Mouse (Mus musculus): Measurements from ENCODE around the gene Fzd7.
"Not testable (repeated sequence)": the region's sequence is repeated elsewhere in the genome, so short reads cannot be mapped to it uniquely, and the experiment has no call there.

Gene Fzd7

DNA sequence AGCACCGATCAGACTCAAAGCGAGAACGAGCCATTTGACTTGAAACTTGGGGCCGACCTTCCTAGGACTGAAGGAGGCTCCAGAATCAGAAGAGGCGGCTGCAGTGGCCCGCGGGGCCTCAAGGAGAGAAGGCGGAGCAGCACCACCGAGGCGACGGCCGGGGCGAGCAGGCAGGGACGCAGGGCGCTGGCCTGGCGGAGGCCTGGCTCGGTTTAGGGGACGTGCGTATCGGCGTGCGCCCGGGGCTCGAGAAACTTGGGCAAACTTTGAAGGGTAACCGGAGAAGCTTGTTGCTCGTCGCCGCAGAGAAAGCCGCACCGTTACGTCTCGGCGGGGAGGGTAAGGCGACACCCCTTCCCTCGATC is at the start of gene Fzd7:
Fzd7 (plus strand) TSS at position 94 of the 365 bp plus-strand sequence.
- no peak for DNase-seq (ENCODE audit: low spot score)

DNA sequence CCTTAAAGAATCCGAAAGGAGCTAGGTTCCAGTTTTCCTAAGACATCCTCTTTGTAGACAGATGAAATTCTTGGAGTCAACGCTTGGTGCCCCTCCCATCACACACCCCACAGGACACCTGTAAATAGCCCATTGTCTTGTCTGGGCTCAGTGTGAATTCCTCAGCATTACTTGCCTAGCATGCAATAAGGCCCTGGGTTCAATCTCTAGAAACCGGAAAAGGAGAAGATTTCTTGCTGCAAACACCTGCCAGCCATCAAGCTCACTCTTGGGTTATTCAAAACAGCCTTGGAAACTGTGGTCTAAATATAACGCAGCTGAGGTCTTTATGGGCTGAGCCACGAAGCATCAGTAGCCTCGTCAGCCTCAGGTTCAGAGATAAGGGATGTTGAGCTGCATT is 48.9 kb upstream of the Fzd7 start:
- DNase-seq (ENCODE audit: low spot score): no peak

DNA sequence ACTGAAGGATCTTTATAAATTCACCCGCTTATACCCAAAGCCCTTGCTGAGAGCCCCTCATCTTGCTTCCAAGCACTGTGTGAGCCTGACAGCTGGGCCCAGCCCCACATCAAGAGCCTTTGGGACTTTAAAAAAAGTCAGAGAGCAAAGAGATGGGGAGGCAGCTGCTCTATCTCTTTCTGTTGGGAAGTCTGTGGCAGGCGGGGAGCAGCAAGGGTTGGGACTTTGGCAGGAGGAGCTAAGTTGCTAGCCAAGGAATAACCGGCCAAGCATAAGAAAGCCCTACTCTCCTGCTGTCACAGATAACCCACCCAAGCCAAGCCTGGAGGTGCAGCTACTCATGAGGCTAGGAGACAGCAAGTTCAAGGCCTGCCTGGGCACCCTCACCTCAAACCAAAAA is 48.2 kb upstream of the Fzd7 start:
- no peak for DNase-seq (ENCODE audit: low spot score)

DNA sequence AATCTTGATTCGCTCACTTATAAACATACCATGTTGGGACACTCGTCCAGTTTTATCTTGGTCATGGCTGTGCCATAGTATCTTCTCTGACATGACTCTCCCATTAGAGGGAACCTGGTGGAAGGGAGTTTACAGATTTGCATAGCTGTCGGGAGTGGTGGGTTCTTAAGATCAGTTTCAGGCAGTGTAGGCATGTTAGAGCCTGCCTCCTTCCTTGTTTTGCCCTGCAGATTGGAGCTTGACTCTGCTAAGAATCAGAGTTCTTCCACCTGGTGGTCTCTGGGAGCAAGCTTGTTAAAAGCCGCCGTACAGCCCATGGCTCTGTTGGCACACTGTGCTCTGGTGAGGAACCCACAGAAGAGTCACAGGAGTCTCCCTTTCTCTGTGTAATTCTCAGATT is 47.0 kb upstream of the Fzd7 start:
- no peak for DNase-seq (ENCODE audit: low spot score)

DNA sequence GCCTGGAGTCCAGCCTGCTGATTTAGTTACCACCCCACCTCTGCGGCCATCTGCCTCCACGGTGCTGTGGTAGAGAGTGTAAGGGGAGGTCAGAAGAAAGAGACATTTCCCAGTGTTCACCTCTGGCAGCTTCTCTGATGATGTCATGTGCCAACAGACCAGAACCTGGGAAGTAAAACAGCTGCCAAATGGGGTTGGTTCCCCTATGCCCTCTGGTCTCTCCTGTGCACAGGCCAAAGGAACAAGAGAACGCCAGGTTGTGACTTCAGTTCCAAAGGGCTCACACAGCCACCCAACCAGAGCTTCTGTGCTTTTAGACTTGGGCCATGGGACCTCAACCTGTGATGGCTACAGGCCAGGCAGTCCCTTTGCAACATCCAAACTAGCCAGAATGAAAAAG is 45.9 kb upstream of the Fzd7 start:
- DNase-seq (ENCODE audit: low spot score): no peak

DNA sequence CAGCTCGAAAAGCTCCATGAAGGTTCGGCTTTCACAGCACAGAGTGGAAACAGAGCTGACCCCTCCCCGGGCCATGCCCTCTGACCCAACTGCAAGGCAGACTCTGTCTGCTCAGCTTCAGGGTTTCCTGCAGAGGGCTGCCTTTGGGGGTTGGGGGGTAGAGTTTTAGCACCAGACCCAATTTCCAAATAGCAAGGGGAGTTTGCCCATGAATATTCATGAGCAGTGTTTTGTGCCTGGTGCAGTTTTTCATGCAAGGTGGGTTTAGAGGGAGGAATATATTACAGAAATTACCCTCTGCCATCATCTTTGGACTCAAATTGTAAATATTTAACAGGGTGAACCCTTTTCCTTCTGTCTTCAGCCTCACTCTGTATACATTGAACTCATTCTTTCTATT is 44.3 kb upstream of the Fzd7 start:
- peak; percentile 79 for DNase-seq (ENCODE audit: low spot score)

DNA sequence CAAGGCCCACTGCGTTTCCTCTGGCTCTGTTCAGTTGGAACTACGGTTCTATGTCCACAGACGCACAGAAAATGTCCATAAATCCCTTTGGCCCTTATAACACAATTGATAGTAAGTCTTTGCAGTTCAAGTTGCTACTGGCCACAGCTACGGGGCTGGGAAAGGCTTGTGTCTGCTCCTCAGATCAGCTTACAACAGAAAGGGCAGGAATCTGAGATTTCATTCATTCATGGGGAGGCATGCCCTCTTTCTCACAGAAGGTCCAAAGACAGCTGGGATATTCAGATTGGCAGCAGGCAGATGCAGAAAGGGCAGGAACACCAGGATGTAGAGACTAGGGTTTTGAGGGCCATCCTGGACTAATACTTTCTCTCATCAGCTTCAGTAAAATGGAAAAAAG is 43.9 kb upstream of the Fzd7 start:
- DNase-seq (ENCODE audit: low spot score): no peak

DNA sequence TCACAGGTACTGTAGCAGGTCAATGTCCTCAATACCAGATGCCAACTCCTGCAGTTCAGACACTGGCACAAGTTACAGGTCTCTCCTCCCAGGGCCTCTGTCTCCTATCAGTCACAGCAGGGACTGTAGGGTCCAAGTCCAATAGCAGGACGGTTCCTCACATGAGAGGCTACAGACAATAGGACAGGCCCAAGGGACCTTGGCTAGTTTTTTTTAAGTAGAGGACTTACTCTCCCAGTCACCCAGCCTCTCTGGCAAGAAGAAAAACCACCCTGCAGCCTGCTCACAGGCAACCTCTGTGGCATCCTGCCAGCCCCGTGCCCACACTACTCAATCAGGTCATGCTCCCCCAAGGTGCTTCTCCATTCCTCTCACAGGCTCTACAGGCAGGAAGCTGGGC is 43.0 kb upstream of the Fzd7 start:
- no peak for DNase-seq (ENCODE audit: low spot score)

DNA sequence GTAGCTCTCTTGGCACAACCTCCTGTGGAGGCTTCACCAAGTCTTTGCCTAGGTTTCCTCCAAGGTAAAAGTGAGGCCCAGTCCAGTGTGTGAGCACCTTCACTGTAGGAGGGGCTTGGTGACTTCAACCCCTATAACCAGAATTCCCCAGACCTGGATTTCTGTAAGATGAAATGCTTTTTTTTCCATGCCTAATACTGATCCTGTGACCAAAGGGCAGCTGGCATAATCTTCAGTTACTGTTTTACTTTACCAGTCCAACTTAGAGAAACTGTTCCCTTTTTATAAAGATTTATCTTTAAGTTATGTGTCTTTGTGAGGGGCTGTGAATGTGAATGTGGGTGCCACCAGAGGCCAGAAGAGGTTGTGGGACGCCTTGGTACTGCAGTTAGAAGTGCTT is 42.3 kb upstream of the Fzd7 start:
- no peak for DNase-seq (ENCODE audit: low spot score)

DNA sequence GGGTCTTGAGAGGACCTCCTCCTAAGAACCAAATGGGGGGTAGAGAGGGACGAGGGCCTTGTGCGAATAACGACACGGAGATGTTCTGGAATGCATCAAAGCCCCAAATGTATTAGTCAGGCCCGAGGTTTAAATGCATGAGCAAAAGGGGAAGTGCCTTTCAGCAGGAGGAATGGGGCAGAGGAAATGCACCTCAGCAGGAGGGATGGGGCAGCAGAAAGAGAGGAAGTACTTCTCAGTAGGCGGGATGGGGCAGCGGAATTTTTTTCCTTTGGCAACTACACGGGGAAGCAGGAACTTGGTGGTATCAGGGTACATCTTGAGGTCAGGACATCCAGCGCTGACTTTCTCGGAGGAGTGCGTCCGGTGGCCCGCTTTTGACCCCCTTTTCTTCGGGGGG is 39.5 kb upstream of the Fzd7 start:
- DNase-seq (ENCODE audit: low spot score): not testable (repeated sequence)

DNA sequence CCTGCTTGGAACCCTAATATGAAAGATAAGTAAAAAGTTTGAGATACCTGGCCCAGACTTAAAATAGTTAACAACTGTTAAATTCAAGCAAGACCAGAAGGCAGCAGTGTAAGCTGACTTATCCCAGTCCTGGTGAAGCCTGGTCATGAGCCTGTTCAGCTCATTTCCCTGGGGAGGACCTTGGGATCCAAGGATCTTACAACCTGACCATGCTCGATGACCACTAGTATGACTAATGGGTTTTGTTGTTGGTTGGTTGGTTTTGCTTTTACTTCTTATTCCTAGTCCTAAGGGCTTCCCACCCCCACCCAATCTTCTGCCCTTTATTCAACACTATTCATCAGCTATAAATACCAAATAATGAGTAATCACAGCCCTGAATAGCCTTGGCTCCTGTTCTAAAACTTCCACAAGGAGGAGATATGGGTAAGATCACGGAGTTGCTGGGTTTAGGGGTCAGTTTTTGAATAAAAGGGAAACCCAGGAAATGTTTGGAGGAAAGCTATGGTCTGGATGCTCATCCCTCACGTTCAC is 38.0 kb upstream of the Fzd7 start:
- no peak for DNase-seq (ENCODE audit: low spot score)

DNA sequence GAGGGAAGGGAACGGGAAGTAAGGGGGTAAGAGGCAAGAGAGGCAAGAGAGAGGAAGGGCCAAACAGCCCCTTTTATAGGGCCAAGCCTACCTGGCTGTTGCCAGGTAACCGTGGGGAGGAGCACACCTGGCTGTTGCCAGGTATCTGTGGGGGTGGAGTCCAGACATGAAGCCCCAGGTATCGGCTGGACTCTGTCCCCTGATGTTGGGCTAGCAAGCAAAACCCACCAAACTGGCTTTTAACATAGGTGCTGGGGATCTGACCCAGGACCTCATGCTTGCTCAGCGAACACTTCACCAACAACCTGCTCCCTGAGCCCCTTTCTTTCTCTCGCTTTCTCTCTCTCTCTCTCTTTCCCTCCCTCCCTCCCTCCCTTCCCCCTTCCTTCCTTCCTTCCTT is 37.0 kb upstream of the Fzd7 start:
- DNase-seq (ENCODE audit: low spot score): no peak

DNA sequence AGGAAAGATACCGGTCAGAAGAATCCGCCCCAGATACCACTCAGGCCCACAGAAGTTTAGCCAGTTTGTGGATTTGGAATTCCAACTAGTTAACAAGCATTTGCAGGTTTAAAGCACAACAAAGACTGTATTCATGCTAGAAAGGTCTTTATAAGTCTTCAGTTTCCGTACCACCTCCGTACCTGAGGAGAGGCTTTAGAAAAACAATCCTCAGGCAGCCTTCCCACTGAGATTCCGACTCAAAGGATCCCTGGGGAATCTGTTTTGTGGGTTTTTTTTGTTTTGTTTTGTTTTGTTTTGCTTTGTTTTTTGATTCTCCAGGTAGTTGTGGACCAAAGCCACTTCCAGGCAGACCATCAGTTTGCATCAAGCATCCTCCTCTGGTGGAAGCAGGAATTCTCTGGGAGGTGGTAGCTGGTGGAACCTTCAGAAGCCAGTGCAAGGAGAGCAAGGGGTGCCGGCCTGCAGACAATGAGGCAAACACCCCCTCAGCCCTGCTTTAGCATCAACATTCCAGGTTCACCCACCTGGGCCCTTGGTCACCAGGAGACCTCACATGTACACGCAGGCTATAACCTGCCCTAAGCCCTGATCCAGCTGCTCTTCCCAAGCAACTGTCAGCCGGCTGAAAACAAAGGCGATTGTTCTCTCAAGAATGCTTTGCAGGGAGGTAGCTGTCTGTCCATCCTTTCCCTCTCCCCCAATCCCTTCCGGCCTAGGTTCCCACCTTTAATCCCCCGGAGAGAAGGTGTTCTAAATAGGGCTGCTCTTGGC is 33.5 kb upstream of the Fzd7 start:
- DNase-seq (ENCODE audit: low spot score): no peak

DNA sequence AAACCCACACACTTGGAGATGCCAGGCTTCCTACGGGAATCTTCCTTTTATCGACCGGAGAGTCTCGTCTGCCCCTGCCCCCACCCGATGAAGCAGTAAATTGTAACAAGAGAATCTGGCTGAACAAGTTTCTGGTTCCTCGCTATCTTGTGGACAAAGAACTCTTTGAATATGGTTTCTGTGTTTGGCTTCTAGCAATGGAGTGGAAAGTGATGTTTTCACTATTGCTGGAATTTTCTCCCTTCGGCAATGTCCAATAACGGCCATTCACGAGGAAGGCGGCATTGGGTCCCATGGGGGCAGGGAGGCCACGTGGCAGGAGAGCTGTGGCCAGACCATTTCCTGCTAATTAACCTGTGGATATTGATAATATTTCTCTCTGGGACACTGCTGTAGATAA is 32.8 kb upstream of the Fzd7 start:
- DNase-seq (ENCODE audit: low spot score): no peak

DNA sequence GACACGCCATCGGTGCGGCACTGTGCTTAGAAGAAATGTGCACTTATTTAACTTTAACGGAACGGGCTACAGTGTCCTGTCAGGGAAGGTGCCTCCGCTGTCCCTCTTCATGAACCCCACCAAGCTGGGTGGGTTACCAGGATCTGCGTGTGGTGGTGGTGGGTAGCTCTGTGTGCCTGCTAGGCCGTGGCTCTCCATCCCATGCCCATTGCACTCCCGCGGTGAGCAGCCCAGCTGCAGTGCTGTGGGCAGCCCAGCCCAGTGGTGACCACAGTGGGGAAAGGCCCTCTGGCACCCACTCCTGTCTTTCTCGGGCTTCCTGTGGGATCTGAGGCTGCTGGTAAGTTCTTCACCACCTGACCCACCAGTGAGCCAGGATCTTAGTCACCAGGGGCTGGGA is 31.3 kb upstream of the Fzd7 start:
- DNase-seq (ENCODE audit: low spot score): no peak

DNA sequence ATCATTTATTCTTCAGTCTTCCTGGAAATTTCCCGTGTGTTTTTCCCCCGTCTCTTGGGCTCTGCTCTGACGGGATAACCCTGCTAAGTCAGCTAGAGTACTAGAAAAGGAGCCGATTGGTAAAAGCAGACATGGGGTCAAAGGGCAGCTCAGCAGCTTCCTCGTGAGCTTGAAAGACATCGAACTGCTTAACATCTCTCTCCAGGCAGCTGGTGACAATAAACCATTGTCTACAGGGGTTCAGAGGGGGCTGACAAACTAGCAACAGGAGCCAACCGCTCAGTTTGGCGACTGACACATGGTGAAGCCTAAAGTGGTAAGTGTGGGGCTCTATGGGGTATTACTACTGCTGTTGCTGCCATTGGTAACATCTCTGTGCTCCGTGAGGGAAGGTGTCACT is 30.6 kb upstream of the Fzd7 start:
- peak; percentile 80 for DNase-seq (ENCODE audit: low spot score)

DNA sequence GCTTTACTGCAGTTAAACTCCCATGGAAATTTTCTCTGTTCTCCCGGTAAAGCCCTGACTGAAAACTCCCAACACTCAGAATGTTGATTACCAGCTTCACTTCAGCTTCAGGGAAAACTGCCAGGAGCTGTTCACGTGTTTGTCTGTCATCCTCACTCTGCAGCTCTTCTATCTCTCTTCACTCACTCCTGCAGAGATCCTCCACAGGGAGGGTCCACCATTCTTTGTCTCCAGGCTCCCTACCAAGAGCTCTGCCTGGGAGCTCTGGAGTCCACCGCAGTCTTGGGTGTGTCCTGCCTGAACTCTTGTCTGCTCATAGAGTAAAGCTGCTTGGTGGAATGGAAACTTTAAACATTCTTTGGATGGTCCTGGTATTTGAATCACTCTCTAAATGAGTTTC is 25.4 kb upstream of the Fzd7 start:
- no peak for DNase-seq (ENCODE audit: low spot score)

DNA sequence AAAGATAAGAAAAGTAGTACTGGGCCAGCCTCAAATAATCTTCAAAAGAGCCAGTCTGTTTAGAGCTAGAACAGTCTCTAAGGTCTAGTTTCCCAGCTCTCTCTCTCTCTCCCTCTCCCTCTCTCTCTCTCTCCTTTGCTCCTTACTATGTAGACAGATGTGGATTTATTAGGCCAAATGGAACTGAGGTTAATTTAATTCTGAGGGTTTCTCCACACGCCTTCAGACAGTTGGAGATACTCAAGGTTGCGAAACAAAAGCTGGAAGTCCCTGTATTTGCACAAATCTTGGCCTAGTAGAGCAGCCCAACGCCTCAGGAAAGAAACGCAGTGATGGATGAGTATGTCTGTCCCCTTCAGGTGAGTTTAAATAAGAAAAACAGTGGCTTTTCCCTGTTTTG is 24.4 kb upstream of the Fzd7 start:
- DNase-seq (ENCODE audit: low spot score): no peak

DNA sequence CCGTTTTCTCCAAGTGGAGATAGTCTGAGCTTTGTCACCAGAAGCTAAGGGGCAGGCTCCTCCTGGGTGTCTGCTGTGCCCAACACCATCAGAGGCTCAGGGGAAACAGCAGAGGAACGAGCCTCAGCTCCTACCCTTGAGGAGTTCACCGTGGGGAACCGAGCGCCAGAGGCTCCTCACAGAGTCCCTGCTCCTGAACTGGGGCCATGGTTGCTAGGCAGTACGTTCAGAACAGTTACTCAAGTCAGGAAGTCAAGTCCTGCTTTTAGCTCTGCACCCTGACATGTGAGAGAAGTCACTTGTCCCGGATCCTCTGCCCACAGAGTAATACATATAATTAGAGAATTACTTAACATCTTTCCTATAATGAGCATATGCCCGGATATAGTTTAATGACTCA is 23.3 kb upstream of the Fzd7 start:
- DNase-seq (ENCODE audit: low spot score): no peak

DNA sequence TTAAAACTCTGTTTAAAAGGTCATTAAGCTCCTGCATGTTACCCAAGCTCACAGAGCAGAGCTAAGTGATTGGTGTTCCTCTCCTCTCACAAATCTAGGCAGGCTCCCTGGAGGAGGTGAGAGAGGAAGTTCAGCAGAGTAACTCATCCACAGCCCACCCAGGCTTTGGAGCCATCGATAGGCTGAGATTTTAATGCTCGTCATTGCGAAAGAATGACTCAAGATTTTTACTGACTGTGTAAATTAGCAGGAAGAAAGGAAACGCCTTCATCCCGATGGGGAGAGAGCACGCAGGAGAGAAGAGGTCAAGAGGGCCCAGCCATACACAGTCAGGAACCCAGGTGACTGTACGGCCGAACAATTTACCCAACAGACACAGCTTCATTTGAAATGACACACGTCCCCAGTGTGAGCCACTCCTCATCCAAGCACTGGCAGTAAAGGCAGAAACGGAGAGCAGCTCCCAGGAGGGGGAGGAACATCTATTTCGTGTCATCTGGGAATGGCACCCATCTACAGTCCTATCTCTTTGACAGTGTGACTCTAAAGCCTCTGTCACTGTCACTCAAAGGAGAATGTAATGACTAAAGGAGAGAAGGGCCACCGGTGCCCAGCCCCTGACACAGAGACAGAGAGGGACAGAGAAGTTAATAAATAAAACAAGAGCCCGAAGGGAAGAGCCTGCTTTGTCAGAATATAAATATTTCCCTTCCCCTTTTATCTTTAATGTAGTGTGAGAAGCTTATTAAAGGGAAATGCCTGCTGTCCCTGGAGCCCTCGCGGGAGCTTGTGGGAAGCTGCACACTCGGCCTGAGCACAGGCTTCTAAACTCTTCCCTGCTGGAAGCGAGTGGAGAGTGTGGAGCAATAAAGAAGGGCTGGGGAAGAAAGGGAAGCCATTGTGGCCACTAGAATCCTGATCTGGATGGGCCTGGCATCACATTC is 17.3 kb upstream of the Fzd7 start:
- no peak for DNase-seq (ENCODE audit: low spot score)

DNA sequence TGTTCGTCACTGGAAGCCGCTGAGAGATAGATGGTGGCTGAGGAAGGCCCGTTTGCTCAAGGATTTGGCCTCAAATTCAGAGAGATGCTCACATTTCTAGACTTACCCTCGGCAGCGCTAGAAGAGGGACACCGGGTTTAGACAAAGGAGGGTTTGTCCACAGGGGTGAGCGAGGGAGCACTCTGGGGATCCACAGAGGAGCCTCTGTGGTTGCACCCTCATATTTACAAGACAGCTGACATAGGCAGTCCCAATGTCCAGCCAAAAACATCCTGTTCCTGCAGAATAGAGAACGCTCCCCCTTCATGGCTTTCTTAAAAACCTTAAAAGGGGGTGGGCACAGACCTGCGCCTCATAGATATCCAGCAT is 16.6 kb upstream of the Fzd7 start:
- DNase-seq (ENCODE audit: low spot score): no peak

DNA sequence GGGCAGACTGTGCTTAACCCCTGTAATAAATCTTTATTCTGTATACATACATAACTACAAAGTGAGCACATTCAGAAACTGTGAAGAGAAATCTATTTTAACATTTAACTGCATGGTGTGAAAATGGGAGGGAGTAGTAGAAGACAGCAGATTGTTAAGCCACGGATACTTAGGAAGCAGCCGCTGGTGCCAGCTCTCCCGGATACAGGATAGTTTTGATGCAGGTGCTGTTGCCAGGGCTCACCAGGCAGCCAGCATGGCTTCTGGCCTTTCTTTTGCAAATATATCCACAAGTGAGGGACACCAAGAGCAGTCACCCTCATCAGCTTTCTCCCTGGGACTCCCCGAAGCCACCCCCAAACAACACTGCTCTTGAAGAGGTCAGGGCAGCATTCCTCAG is 13.1 kb upstream of the Fzd7 start:
- DNase-seq (ENCODE audit: low spot score): no peak

DNA sequence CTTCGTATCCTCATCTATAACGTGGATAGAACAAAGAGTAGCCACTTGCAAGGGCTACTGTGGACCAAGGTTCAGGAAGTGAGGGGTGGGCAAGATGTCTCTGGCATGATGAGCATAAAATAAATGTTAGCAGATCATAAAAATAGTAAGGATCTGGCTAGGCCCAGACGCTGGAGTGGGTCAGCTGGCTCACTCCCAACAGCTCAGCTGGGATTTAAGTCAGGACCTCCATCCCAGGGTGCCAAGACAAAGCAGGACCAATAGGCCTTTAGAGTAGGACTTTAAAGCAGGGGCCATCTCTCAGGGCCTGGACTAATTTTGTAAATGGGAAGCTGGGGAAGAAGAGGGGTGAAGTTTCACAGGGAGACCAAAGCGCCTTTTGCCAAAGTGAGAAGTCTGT is 11.5 kb upstream of the Fzd7 start:
- DNase-seq (ENCODE audit: low spot score): no peak
